Mouse (Mus musculus) activated CD4-positive, CD25-positive, alpha-beta regulatory T cell (primary cell): ENCODE data around the gene Gm6592. TPM values are rescaled to one million over a fixed set of nuclear protein-coding genes. Genes with fewer than 3 reads are reported as not detected.

Experiments
- polyA plus RNA-seq, 2 experiments: library from polyadenylated mRNA; unstranded; fragments of 100-300 nt; shearing (Covaris generic); gene quantifications; one replicate each; pipeline ENCODE4 v1.2.1; 2017

The Gm6592 gene
- not detected for polyA plus RNA-seq

GRCm38 (mm10) chrX:8843694-8844093, at the start of gene Gm6592:
TSS of gene Gm6592 (plus strand) at chrX:8843994.

GRCm38 (mm10) chrX:8803391-8803790, 40.4 kb upstream of the Gm6592 start, which contains the start of gene Ssxb5:
TSS of gene Ssxb5 (plus strand) at chrX:8803691.

GRCm38 (mm10) chrX:8873953-8874352, 30.2 kb downstream of the Gm6592 start, which contains the start of gene Gm5751:
TSS of gene Gm5751 (plus strand) at chrX:8874253.

GRCm38 (mm10) chrX:8892343-8893155, 48.8 kb downstream of the Gm6592 start, which contains the start of gene B630019K06Rik:
TSS of gene B630019K06Rik (plus strand) at chrX:8892382.

Other genes starting within 250 kb of the Gm6592 start
- gene Ssxb8, start 153.2 kb upstream of the Gm6592 start, polyA plus RNA-seq = not detected
- not detected for gene Ssx9, start 95.6 kb upstream of the Gm6592 start, polyA plus RNA-seq
- gene Ssxb5, start 40.3 kb upstream of the Gm6592 start, polyA plus RNA-seq = not detected
- not detected for gene Gm5751, start 30.3 kb downstream of the Gm6592 start, polyA plus RNA-seq
- gene B630019K06Rik, start 48.4 kb downstream of the Gm6592 start, polyA plus RNA-seq = under 1 TPM in 1 of 2 experiments, not detected in 1; 0.79 TPM
- gene Fthl17b, start 119.0 kb downstream of the Gm6592 start, polyA plus RNA-seq = not detected
- not detected for gene Fthl17c, start 132.6 kb downstream of the Gm6592 start, polyA plus RNA-seq
- gene Fthl17d, start 142.8 kb downstream of the Gm6592 start, polyA plus RNA-seq = not detected
- not detected for gene Fthl17e, start 189.5 kb downstream of the Gm6592 start, polyA plus RNA-seq
- gene Fthl17f, start 219.0 kb downstream of the Gm6592 start, polyA plus RNA-seq = not detected